Mouse (Mus musculus): ENCODE data around the gene Acap3. TPM values are rescaled to one million over a fixed set of nuclear protein-coding genes. Genes with fewer than 3 reads are reported as not detected.
A peak's percentile ranks its signal among the peaks of the same experiment; 100 is the strongest.

Gene Acap3
- total and polyA plus RNA-seq, 2 experiments from 2014 or later: 6.4 to 31.2 TPM

DNA sequence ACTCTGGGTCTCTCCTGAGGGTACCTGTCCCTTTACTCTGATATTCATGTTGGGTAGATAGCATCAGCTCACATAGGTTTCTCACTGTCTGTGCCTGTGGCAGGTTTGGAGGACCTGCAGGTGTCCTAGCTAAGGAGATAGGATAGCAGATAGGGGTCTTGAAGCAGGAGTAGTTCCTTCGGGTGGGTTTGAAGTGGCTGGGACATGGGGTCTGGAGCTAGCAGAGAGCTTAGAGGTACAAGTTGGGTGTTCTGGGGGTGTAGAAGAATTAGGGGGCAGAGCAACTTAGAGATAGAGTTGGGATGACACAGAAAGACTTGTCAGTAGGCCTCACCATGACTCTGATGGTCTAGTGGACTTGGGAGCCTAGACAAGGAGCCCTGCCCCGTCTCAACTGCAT, 42.2 kb upstream of the Acap3 start:
- Histone ChIP-seq H3K9ac (replicated peaks; ENCODE audit: low read depth, low read length) (no peak overlapping the region), H3K36me3 (replicated peaks; ENCODE audit: control insufficient read depth, insufficient read depth, low read length) (peaks cover 3% of the 10 kb centered on the region; the same call in 1 of the 2 replicates), H3K9me3 (replicated peaks; ENCODE audit: control insufficient read depth, low read length) (no peaks in the 10 kb centered on the region), H3K27me3 (ENCODE audit: control insufficient read depth, insufficient read depth, low read length) (no peaks in the 10 kb centered on the region), H3K4me1 (ENCODE audit: control insufficient read depth, insufficient read depth) (peaks cover 16% of the 10 kb centered on the region), H3K4me3 (ENCODE audit: low read depth, low read length) (no peak overlapping the region), H3K4me2 (ENCODE audit: low read depth, low read length) (no peak overlapping the region), H3K27ac (ENCODE audit: low read depth) (no peak overlapping the region)
- DNase-seq (ENCODE audit: low spot score) (peak; percentile 2), ATAC-seq (ENCODE audit: insufficient read depth, low read depth) (no peak)
- no peak for TF ChIP-seq EP300 (IDR thresholded peaks at IDR 0.05; ENCODE audit: low read depth)
- no peak for TF ChIP-seq CTCF (IDR thresholded peaks at IDR 0.05; ENCODE audit: low read depth)
- WGBS: 87% methylated on average over 2 of the region's 2 CpGs

DNA sequence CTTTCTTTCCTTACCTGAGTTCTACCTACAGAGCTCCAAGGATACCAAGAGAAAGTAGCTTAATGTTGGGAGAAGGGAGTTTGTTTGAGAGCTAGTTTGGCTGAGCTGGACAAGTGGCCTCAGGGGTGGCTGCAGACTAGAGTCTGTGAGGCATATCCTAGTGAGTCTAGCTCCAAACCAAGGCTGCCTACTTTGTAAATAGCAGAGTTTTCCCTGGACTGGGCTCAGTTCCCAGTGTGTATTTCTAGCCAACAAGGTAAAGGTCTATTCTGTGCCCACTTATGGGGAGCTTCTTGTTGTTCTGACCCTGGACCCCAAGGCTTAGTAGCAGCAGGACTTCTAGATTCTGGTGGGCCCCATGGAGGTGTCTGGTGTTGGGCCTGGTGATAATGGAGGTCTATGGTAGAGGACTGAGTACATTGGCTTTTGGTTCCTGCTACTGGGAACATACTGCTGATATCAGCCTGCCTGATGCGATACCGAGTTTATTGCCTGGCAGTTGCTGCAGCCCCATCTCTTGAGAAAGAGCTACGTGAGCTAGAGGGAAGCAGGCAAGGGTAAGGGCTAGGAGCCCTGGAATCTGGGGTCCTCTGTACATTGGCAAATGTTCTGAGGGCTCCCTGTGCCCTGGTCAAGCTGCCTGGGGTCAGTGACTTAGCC, 41.7 kb upstream of the Acap3 start:
- DNase-seq (ENCODE audit: low spot score): no peak
- Histone ChIP-seq H3K4me3 (ENCODE audit: low read depth, low read length) (no peak overlapping the region), H3K4me1 (ENCODE audit: control insufficient read depth, insufficient read depth) (peaks cover 16% of the 10 kb centered on the region), H3K4me2 (ENCODE audit: low read depth, low read length) (no peak overlapping the region), H3K9me3 (replicated peaks; ENCODE audit: control insufficient read depth, low read length) (no peaks in the 10 kb centered on the region), H3K27ac (ENCODE audit: low read depth) (no peak overlapping the region), H3K36me3 (replicated peaks; ENCODE audit: control insufficient read depth, insufficient read depth, low read length) (peaks cover 8% of the 10 kb centered on the region), H3K27me3 (ENCODE audit: control insufficient read depth, insufficient read depth, low read length) (no peaks in the 10 kb centered on the region), H3K9ac (replicated peaks; ENCODE audit: low read depth, low read length) (no peak overlapping the region)
- 81% methylated on average over 3 of the region's 3 CpGs for WGBS
- no peak for ATAC-seq (ENCODE audit: insufficient read depth, low read depth)
- TF ChIP-seq EP300 (IDR thresholded peaks at IDR 0.05; ENCODE audit: low read depth): no peak
- no peak for TF ChIP-seq CTCF (IDR thresholded peaks at IDR 0.05; ENCODE audit: low read depth)

DNA sequence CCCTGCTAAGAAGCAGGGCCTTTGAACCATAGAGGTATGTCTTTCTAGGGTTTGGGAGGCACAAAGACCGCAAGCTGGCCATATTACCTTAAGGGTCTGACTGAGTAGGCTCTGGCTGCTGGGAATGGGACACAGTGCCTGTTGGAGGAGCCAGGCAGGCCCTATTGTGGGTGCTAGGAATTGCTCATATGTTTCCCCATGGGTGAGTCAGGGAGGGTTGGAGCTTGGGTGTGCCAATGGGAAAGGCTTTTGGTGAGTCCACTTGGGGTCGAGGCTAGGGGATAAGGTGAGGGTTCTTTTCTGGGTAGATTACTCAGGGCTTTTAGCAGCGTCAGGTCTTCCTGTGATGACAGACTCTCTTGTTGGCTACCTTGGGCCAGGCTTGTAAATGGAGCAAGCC, 40.3 kb upstream of the Acap3 start:
- Histone ChIP-seq H3K9me3 (replicated peaks; ENCODE audit: control insufficient read depth, low read length) (no peaks in the 10 kb centered on the region), H3K27ac (ENCODE audit: low read depth) (no peak overlapping the region), H3K4me3 (ENCODE audit: low read depth, low read length) (no peak overlapping the region), H3K36me3 (replicated peaks; ENCODE audit: control insufficient read depth, insufficient read depth, low read length) (peaks cover 23% of the 10 kb centered on the region), H3K4me2 (ENCODE audit: low read depth, low read length) (no peak overlapping the region), H3K4me1 (ENCODE audit: control insufficient read depth, insufficient read depth) (peaks cover 16% of the 10 kb centered on the region), H3K9ac (replicated peaks; ENCODE audit: low read depth, low read length) (no peak overlapping the region), H3K27me3 (ENCODE audit: control insufficient read depth, insufficient read depth, low read length) (no peaks in the 10 kb centered on the region)
- 88% methylated on average over 3 of the region's 3 CpGs for WGBS
- TF ChIP-seq EP300 (IDR thresholded peaks at IDR 0.05; ENCODE audit: low read depth): no peak
- no peak for TF ChIP-seq CTCF (IDR thresholded peaks at IDR 0.05; ENCODE audit: low read depth)
- DNase-seq (ENCODE audit: low spot score) (no peak), ATAC-seq (ENCODE audit: insufficient read depth, low read depth) (no peak)

DNA sequence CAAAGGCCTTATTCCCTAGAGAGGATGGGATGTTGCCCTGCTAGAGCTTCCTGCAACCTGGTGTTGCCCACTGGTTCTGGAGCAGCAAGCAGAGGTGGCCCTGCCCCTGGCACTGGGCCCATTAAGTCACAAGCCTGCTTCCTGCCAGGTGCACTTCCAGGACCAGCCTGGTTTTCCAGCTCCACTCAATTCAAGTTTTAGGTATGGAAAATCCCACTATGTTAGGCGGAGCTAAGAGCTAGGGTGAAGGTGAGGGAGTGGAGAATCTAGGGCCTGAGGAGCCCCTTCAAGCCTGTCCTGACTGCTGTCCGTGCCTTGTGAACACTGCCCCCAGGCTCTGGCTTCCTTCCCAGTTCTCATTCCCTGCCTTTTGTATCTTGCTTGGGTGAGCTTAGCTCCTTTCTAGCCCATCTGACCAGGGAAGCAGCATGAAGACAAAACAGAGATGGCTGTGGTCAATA, 39.6 kb upstream of the Acap3 start:
- Histone ChIP-seq H3K27ac (ENCODE audit: low read depth) (no peak overlapping the region), H3K9me3 (replicated peaks; ENCODE audit: control insufficient read depth, low read length) (no peaks in the 10 kb centered on the region), H3K4me3 (ENCODE audit: low read depth, low read length) (no peak overlapping the region), H3K9ac (replicated peaks; ENCODE audit: low read depth, low read length) (no peak overlapping the region), H3K27me3 (ENCODE audit: control insufficient read depth, insufficient read depth, low read length) (no peaks in the 10 kb centered on the region), H3K36me3 (replicated peaks; ENCODE audit: control insufficient read depth, insufficient read depth, low read length) (peaks cover 29% of the 10 kb centered on the region), H3K4me1 (ENCODE audit: control insufficient read depth, insufficient read depth) (peaks cover 12% of the 10 kb centered on the region), H3K4me2 (ENCODE audit: low read depth, low read length) (no peak overlapping the region)
- no peak for ATAC-seq (ENCODE audit: insufficient read depth, low read depth)
- no peak for DNase-seq (ENCODE audit: low spot score)
- 61% methylated on average over 2 of the region's 2 CpGs for WGBS
- TF ChIP-seq CTCF (IDR thresholded peaks at IDR 0.05; ENCODE audit: low read depth) (no peak), EP300 (IDR thresholded peaks at IDR 0.05; ENCODE audit: low read depth) (no peak)

DNA sequence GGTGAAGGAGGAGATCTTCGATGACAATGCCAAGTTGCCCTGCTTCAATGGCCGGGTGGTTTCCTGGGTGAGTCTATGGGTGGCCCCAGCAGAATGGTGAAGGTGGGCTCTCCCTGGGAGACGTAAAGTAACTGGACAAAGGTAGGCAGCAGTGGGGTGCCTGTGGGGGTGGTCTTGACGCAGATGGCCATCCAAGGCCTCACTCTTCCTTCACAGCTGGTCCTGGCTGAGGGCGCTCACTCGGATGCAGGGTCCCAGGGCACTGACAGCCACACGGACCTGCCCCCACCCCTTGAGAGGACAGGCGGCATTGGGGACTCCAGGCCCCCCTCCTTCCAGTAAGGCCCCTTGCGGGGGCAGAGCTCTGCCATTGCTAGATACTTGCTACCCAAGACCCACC, 38.2 kb upstream of the Acap3 start:
- TF ChIP-seq CTCF (IDR thresholded peaks at IDR 0.05; ENCODE audit: low read depth) (no peak), EP300 (IDR thresholded peaks at IDR 0.05; ENCODE audit: low read depth) (no peak)
- peaks cover 6% of the 10 kb centered on the region for H3K4me1 ChIP-seq (ENCODE audit: control insufficient read depth, insufficient read depth)
- peaks cover 41% of the 10 kb centered on the region for H3K36me3 ChIP-seq (replicated peaks; ENCODE audit: control insufficient read depth, insufficient read depth, low read length)
- H3K27ac ChIP-seq (ENCODE audit: low read depth): no peak overlapping the region
- H3K27me3 ChIP-seq (ENCODE audit: control insufficient read depth, insufficient read depth, low read length): no peaks in the 10 kb centered on the region
- WGBS: 84% methylated on average over 9 of the region's 9 CpGs
- H3K4me3 ChIP-seq (ENCODE audit: low read depth, low read length): no peak overlapping the region
- no peak overlapping the region for H3K9ac ChIP-seq (replicated peaks; ENCODE audit: low read depth, low read length)
- no peak for DNase-seq (ENCODE audit: low spot score)
- H3K9me3 ChIP-seq (replicated peaks; ENCODE audit: control insufficient read depth, low read length): no peaks in the 10 kb centered on the region
- no peak overlapping the region for H3K4me2 ChIP-seq (ENCODE audit: low read depth, low read length)
- no peak for ATAC-seq (ENCODE audit: insufficient read depth, low read depth)

DNA sequence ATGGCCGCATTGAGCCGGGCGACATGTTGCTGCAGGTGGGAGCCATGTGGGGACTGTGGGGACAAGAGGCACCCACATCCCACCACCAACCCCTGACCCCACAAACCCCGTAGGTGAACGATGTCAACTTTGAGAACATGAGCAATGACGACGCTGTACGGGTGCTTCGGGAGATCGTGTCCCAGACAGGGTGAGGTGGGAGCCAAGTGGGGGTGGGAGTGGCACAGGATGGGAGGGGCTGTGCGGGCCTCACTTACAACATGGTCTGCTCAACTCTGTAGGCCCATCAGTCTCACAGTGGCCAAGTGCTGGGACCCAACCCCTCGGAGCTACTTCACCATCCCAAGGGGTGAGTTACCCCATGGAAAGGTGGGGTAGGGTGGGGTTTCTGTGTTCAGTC, 36.6 kb upstream of the Acap3 start:
- H3K9ac ChIP-seq (replicated peaks; ENCODE audit: low read depth, low read length): no peak overlapping the region
- H3K4me1 ChIP-seq (ENCODE audit: control insufficient read depth, insufficient read depth): no peaks in the 10 kb centered on the region; the same call in 1 of the 2 replicates
- no peaks in the 10 kb centered on the region for H3K9me3 ChIP-seq (replicated peaks; ENCODE audit: control insufficient read depth, low read length)
- ATAC-seq (ENCODE audit: insufficient read depth, low read depth) (no peak), DNase-seq (ENCODE audit: low spot score) (no peak)
- H3K4me3 ChIP-seq (ENCODE audit: low read depth, low read length): no peak overlapping the region
- no peak overlapping the region for H3K27ac ChIP-seq (ENCODE audit: low read depth)
- WGBS: 92% methylated on average over 12 of the region's 12 CpGs
- no peaks in the 10 kb centered on the region for H3K27me3 ChIP-seq (ENCODE audit: control insufficient read depth, insufficient read depth, low read length)
- H3K4me2 ChIP-seq (ENCODE audit: low read depth, low read length): no peak overlapping the region
- H3K36me3 ChIP-seq (replicated peaks; ENCODE audit: control insufficient read depth, insufficient read depth, low read length): peaks cover 47% of the 10 kb centered on the region
- no peak for TF ChIP-seq EP300 (IDR thresholded peaks at IDR 0.05; ENCODE audit: low read depth)

Data from heart, postnatal 0 days (tissue).